Mouse (Mus musculus) midbrain, embryonic 11.5 days (tissue): ENCODE results near the gene Gm973. TPM values are rescaled to one million over a fixed set of nuclear protein-coding genes. Genes with fewer than 3 reads are reported as not detected.

ENCODE experiments used
- ATAC-seq: fragments of 200-750 bp; cut with Nextera tagmentation; 2 replicates; pipeline ENCODE4 v1.8.0; 2017; ENCODE audit warnings: moderate TSS enrichment, moderate library complexity; ENCODE audit not compliant: low FRiP score
- DNase-seq: peaks from one replicate; pipeline ENCODE4 v3.0.0; 2015; ENCODE audit warnings: low spot score; ENCODE audit errors: missing footprints
- H3K27ac ChIP-seq: fragments of 300-500 bp; sonication (generic); 2 replicates; pipeline ENCODE4 v1.5.1; 2014; ENCODE audit warnings: low read depth, low read length
- H3K27me3 ChIP-seq: fragments of 300-500 bp; sonication (generic); 2 replicates; pipeline ENCODE4 v1.6.1; 2014; ENCODE audit warnings: mild to moderate bottlenecking, low read length, moderate library complexity, mixed read lengths; ENCODE audit not compliant: control insufficient read depth, insufficient read depth
- H3K36me3 ChIP-seq: fragments of 300-500 bp; sonication (generic); 2 replicates; pipeline ENCODE4 v1.6.1; 2014; ENCODE audit warnings: mild to moderate bottlenecking, low read length, moderate library complexity, mixed read lengths; ENCODE audit not compliant: control insufficient read depth, insufficient read depth
- H3K4me1 ChIP-seq: fragments of 300-500 bp; sonication (generic); 2 replicates; pipeline ENCODE4 v1.6.1; 2014; ENCODE audit warnings: low read length; ENCODE audit not compliant: control insufficient read depth, insufficient read depth
- H3K4me2 ChIP-seq: fragments of 300-500 bp; sonication (generic); 2 replicates; pipeline ENCODE4 v1.6.1; 2014; ENCODE audit warnings: mild to moderate bottlenecking, moderate library complexity
- H3K4me3 ChIP-seq: fragments of 300-500 bp; sonication (generic); 2 replicates; pipeline ENCODE4 v1.5.1; 2014; ENCODE audit warnings: low read depth, low read length
- H3K9ac ChIP-seq: fragments of 300-500 bp; sonication (generic); 2 replicates; pipeline ENCODE4 v1.6.1; 2014; ENCODE audit warnings: low read length
- H3K9me3 ChIP-seq: fragments of 300-500 bp; sonication (generic); 2 replicates; pipeline ENCODE4 v1.6.1; 2016; ENCODE audit warnings: low read length; ENCODE audit not compliant: control insufficient read depth
- WGBS: fragments of 180-500 bp; shearing (Covaris S2); extraction: QIAGEN DNeasy Blood & Tissue Kit; methylation state at CpG from one replicate; pipeline ENCODE4 v1.1.7; 2014; 5-methylcytosine and 5-hydroxymethylcytosine counted together
- polyA plus RNA-seq: library from polyadenylated mRNA; unstranded; fragments of >200 nt; fragmentation: Nextera tagmentation; extraction: Ambion mirVana; gene quantifications from 2 replicates; pipeline ENCODE4 v1.2.1, GENCODE M21; 2014

Gene Gm973
- polyA plus RNA-seq = 7.0 and 7.1 TPM in 2 replicates

DNA sequence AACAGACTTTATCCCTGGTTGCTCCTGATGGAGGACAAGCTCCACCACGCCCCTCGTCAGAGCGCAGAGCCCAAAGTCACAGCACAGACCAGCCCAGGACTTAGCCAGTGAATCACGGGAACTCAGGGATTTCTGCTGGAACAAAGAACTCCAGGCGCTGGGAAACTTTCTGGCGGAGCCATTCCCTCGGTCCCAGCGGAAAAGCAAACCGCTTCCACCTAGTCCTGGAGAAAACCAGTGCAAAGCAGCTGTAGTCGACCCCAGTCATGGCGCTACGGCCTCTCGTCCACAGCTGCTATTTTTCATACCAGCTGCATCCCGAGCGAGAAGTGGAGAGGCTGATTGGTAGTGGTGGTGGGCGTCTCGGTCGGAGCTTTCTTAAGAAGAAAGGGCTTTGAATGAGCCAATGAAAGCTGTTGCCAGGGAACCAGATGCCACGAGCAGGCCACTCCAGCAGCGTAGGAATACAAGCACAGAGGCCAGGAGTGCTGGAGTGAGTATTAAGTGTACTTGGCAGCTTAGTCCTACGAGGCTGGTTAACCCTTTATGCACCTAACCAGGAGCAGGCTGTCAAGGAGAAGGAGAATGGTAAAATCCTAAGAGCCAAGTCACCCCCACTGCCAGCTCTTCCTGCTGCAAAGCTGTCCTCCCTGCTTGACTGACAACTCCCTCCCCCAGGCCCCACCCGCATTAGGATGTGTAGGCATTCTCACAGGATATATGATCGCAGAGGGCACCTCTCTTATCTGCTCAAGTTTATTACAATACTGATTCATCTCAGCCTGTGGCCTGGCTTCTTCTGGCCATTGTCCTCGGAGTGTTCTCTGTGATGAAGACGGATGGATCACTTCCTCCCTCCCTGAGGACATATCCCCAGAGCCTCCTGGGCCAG, at the start of gene Gm973:
Gm973 (plus strand) TSS at position 239 of the 892 bp plus-strand sequence.
- Histone ChIP-seq H3K4me2 (peak within 1 kb of the TSS; percentile 44), H3K27me3 (no peaks in the 10 kb centered on the region), H3K9ac (peak within 1 kb of the TSS; percentile 64), H3K4me1 (peaks cover 18% of the 10 kb centered on the region), H3K9me3 (no peaks in the 10 kb centered on the region), H3K27ac (peak within 1 kb of the TSS; percentile 95), H3K36me3 (no peaks in the 10 kb centered on the region), H3K4me3 (peak within 1 kb of the TSS; percentile 29)
- ATAC-seq (peak; percentile 95), DNase-seq (peak; percentile 98)
- 2% methylated on average over 25 of the region's 25 CpGs for WGBS

GRCm38 (mm10) chr1:59469170-59469569, 46.9 kb upstream of the Gm973 start:
- no peak overlapping the region for H3K4me2 ChIP-seq
- ATAC-seq = no peak

DNA sequence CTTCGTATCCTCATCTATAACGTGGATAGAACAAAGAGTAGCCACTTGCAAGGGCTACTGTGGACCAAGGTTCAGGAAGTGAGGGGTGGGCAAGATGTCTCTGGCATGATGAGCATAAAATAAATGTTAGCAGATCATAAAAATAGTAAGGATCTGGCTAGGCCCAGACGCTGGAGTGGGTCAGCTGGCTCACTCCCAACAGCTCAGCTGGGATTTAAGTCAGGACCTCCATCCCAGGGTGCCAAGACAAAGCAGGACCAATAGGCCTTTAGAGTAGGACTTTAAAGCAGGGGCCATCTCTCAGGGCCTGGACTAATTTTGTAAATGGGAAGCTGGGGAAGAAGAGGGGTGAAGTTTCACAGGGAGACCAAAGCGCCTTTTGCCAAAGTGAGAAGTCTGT, 45.3 kb upstream of the Gm973 start:
- Histone ChIP-seq H3K9ac (no peak overlapping the region), H3K27ac (no peak overlapping the region), H3K4me2 (no peak overlapping the region), H3K4me3 (no peak overlapping the region), H3K36me3 (no peaks in the 10 kb centered on the region), H3K27me3 (peaks cover 2% of the 10 kb centered on the region; the same call in 1 of the 2 replicates), H3K9me3 (no peaks in the 10 kb centered on the region), H3K4me1 (peaks cover 4% of the 10 kb centered on the region)
- ATAC-seq (no peak), DNase-seq (no peak)
- WGBS = 49% methylated on average over 4 of the region's 4 CpGs

More at GRCm38 (mm10) chr1:59469170-59469569, 46.9 kb upstream of the Gm973 start:
- 28% methylated on average over 4 of the region's 4 CpGs for WGBS
- DNase-seq = no peak
- H3K36me3 ChIP-seq = no peaks in the 10 kb centered on the region
- H3K9me3 ChIP-seq = no peaks in the 10 kb centered on the region
- H3K9ac ChIP-seq = no peak overlapping the region
- H3K27me3 ChIP-seq = peaks cover 2% of the 10 kb centered on the region; the same call in 1 of the 2 replicates
- H3K4me3 ChIP-seq = no peak overlapping the region
- H3K4me1 ChIP-seq = peaks cover 10% of the 10 kb centered on the region
- H3K27ac ChIP-seq = no peak overlapping the region

- no peak overlapping the region for H3K4me2 ChIP-seq
- no peaks in the 10 kb centered on the region for H3K36me3 ChIP-seq
- no peak for ATAC-seq
- H3K4me3 ChIP-seq = no peak overlapping the region
- H3K9ac ChIP-seq = no peak overlapping the region
- no peaks in the 10 kb centered on the region for H3K9me3 ChIP-seq
- no peak overlapping the region for H3K27ac ChIP-seq
- DNase-seq = no peak
- peaks cover 2% of the 10 kb centered on the region; the same call in 1 of the 2 replicates for H3K27me3 ChIP-seq
- WGBS = 9% methylated on average over 9 of the region's 11 CpGs
- H3K4me1 ChIP-seq = peaks cover 4% of the 10 kb centered on the region
Observed at GRCm38 (mm10) chr1:59472368-59473180, 43.5 kb upstream of the Gm973 start.

DNA sequence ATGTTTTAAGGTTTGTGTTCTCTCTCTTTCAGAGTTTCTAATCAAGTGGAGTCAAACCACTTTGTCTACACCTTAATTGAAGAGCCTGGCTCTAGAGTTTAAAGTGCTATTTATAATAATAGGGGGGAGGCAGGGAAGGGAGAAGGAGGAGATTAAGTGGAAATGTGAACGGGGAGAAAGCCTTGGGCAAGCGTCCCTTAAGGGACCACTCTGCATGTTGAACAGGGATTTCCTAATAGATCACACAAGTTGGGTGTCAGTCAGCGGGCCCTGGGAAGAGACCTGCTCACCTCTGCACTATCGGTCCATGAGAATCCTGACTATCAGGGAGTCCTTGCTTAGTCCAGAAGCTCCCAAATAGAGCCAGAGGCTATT, 42.9 kb upstream of the Gm973 start:
- DNase-seq (no peak), ATAC-seq (no peak)
- Histone ChIP-seq H3K4me3 (no peak overlapping the region), H3K36me3 (no peaks in the 10 kb centered on the region), H3K9me3 (no peaks in the 10 kb centered on the region), H3K4me2 (no peak overlapping the region), H3K4me1 (peaks cover 4% of the 10 kb centered on the region), H3K9ac (no peak overlapping the region), H3K27ac (no peak overlapping the region), H3K27me3 (peaks cover 2% of the 10 kb centered on the region; the same call in 1 of the 2 replicates)
- WGBS = 10% methylated on average over 4 of the region's 4 CpGs

DNA sequence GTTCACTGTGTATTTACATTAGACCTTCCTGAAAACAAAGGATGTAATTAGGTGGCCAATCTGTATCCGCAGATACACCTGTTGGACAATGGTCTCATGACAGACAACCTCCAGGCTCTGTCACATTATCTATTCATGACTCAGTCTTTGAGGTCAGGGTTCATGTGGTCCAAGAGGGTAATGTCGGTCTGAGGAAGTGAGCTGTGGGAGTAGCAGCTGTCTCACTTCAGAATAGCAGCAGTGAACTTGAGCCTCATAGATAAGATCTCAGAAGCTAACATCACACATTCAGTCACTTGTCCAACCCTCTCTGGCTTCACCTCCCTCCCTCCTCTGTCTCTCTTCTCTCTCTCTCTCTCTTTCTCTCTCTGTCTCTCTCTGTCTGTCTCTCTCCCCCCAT, 40.4 kb upstream of the Gm973 start:
- DNase-seq (no peak), ATAC-seq (no peak)
- Histone ChIP-seq H3K4me2 (no peak overlapping the region), H3K27ac (no peak overlapping the region), H3K27me3 (no peaks in the 10 kb centered on the region; the same call in none of the 2 replicates), H3K9ac (no peak overlapping the region), H3K4me3 (no peak overlapping the region), H3K9me3 (no peaks in the 10 kb centered on the region), H3K4me1 (peaks cover 8% of the 10 kb centered on the region), H3K36me3 (no peaks in the 10 kb centered on the region)
- WGBS = 45% methylated on average over 2 of the region's 2 CpGs

DNA sequence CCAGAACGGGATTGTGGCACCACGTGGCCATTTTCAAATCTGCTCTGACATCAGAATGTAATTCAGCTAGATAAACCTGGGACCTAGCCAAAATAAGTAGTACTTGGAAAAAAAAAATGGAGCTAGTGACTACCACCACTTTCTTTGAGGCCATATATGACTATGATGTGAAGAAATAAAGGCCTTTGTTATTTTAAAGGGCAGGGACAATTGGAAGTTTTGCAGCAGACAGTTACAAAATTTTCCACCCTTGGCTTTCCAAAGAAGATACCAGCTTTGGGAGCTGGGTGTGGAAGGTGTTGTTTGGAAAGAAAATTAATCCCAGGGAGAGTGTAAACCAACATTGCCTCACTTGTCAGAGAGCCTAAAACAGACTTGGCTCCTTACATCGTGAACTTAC, 37.2 kb upstream of the Gm973 start:
- H3K9me3 ChIP-seq = no peaks in the 10 kb centered on the region
- ATAC-seq = no peak
- no peaks in the 10 kb centered on the region; the same call in none of the 2 replicates for H3K27me3 ChIP-seq
- H3K4me1 ChIP-seq = peaks cover 17% of the 10 kb centered on the region
- no peak overlapping the region for H3K4me3 ChIP-seq
- H3K36me3 ChIP-seq = no peaks in the 10 kb centered on the region
- DNase-seq = no peak
- no peak overlapping the region for H3K9ac ChIP-seq
- no peak overlapping the region for H3K27ac ChIP-seq
- 74% methylated on average over 3 of the region's 3 CpGs for WGBS
- no peak overlapping the region for H3K4me2 ChIP-seq

DNA sequence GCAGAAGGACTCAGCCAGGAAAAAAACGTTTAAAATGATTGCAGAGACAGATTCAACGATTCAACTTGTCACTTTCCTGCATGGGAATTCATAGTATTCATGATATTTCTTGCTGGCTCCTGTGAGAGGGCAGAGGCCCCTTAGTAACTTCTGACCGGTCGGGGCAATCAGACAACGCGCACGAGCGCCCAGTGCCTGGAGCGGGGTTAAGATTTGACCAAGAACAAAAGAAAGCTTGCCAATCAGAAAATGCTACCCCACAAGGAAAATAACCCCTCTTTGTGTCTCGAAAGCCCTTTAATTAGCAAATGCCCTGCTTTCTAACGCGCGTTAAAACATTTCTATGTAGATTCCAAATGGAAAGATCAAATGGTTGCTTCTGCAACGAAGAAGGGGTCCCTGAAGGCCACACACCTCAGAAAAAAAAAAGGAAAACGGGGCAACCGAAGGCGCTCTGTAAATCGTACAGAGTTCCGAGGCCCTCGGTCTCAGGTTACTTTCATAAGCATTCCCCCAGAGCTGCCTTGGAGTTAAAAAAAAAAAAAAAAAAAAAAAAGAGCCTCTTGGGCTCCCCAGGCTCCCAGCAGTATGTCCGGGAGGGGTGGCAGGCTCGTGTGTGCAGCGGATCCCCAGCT, 35.1 kb upstream of the Gm973 start:
- peaks cover 34% of the 10 kb centered on the region for H3K4me1 ChIP-seq
- H3K27ac ChIP-seq = peak overlapping the region; percentile 31
- H3K36me3 ChIP-seq = no peaks in the 10 kb centered on the region
- under 1% methylated on average over 23 of the region's 23 CpGs for WGBS
- no peak for ATAC-seq
- H3K4me2 ChIP-seq = peak overlapping the region; percentile 79
- peak; percentile 91 for DNase-seq
- peaks cover 3% of the 10 kb centered on the region for H3K27me3 ChIP-seq
- H3K9me3 ChIP-seq = no peaks in the 10 kb centered on the region
- peak overlapping the region; percentile 37 for H3K9ac ChIP-seq
- peak overlapping the region; percentile 54 for H3K4me3 ChIP-seq
